Mouse (Mus musculus): ENCODE measurements around the gene Cmpk1. TPM values are rescaled to one million over a fixed set of nuclear protein-coding genes. Genes with fewer than 3 reads are reported as not detected.

Cmpk1 gene
- 117 and 148 TPM in 2 replicates for polyA plus RNA-seq (2015; fragmentation: Nextera tagmentation; extraction: Ambion mirVana)

DNA sequence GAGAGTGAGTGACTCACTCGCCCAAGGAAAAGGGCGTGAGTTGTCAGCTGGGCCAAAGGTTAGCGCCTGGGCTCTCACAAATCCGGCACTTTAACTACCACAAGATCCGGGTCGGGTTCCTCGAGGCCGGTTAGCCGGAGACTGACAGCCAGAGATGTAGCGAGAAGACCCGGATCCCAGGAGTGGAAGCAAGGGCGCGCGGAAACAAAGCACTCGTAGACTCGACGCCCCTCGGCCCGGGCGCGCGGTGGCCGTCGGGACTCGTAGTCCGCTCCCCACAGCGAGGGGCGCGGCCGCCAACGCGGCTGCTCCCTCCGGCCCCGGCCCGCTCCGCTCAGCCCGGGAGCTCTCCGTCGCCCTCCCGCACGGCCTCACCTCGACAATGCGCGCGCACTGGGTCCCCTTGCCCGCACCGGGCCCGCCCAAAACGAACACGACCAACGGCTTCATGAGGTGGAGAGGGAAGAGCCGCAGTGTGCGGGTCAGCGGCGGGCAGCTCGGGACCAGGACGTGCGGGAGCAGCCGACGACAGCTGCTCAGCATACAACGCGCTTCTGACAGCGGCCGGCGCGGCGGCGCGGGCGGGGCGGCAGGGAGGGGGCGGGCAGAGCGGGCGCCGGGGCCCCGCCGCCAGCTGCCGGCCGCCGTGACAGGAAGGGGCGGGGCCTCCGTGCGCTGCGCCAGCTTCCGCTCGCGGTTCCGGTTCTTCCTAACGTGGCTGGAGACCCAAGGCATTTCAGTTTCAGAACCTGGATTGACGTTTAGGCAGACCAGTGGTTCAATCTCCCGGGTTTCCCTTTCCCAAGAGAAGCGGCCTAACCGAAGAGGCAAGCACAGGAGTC, at the start of gene Cmpk1:
Gene Cmpk1, minus strand, starts transcription at position 651 of the 842 bp plus-strand sequence.

GRCm38 (mm10) chr4:114999773-115000428, 12.9 kb upstream of the Cmpk1 start, which contains the start of gene Stil:
Gene Stil (plus strand): TSS chr4:115000159.

DNA sequence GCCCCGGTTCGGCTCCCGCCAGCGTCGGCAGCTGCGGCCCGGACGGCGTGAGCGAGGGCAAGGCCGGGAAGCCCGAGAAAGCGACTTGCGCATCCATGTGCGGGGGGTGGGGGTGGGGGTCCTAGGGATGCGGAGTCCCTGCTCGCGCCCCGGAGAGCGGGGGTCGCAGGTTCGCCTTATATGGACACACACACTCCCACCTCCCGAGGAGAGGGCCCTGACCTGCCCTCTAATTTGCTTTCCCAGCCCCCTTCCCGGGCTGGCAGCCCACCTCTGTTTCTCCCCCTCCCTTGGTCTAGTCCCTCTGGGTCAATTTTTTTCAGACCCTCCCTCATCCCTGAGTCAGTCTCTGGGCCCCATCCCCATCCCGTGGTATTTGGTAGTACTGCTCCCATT, 61.1 kb downstream of the Cmpk1 start, which contains the start of gene Foxe3:
Gene Foxe3, minus strand, starts transcription at position 97 of the 396 bp plus-strand sequence.

Other genes with a start within 250 kb of the Cmpk1 start
- gene Gm12830, start 165.5 kb downstream of the Cmpk1 start, polyA plus RNA-seq (2015; fragmentation: Nextera tagmentation; extraction: Ambion mirVana): not detected in 2 replicates
- gene Foxd2, start 78.4 kb downstream of the Cmpk1 start, polyA plus RNA-seq (2015; fragmentation: Nextera tagmentation; extraction: Ambion mirVana): 0.16 and 0.18 TPM in 2 replicates
- not detected in 2 replicates for gene Foxe3, start 61.2 kb downstream of the Cmpk1 start, polyA plus RNA-seq (2015; fragmentation: Nextera tagmentation; extraction: Ambion mirVana)
- 1.7 and 3.2 TPM in 2 replicates for gene Stil, start 12.9 kb upstream of the Cmpk1 start, polyA plus RNA-seq (2015; fragmentation: Nextera tagmentation; extraction: Ambion mirVana)
- 0.18 and 0.39 TPM in 2 replicates for gene Tal1, start 69.2 kb upstream of the Cmpk1 start, polyA plus RNA-seq (2015; fragmentation: Nextera tagmentation; extraction: Ambion mirVana)
- gene Pdzk1ip1, start 101.5 kb upstream of the Cmpk1 start, polyA plus RNA-seq (2015; fragmentation: Nextera tagmentation; extraction: Ambion mirVana): 57.7 and 58.1 TPM in 2 replicates
- gene Cyp4x1, start 147.0 kb upstream of the Cmpk1 start, polyA plus RNA-seq (2015; fragmentation: Nextera tagmentation; extraction: Ambion mirVana): not detected in 2 replicates

Measured in urinary bladder, postnatal 0 days (tissue).